Mouse (Mus musculus): ENCODE data around the gene Dctn2.

- TF ChIP-seq CTCF (IDR thresholded peaks at IDR 0.05 in 2 of 3, conservative IDR thresholded peaks at IDR 0.05 in 1 of 3; ENCODE audit: control insufficient read depth in 1 of 3, insufficient read depth in 1 of 3, low read depth in 2 of 3, low read length in 3 of 3, poor library complexity in 1 of 3, severe bottlenecking in 1 of 3) (no peak; a peak in 1 of 6 replicates), GATA1 (IDR thresholded peaks at IDR 0.05; ENCODE audit: low read depth, low read length) (no peak; the same call in 1 of the 2 replicates)
Observed at GRCm38 (mm10) chr10:127318009-127318408, 51.8 kb downstream of the Dctn2 start.

Data from MEL (cell line).